Mouse (Mus musculus) intestine, postnatal 0 days (tissue): ENCODE data around the gene Mapkbp1. TPM values are rescaled to one million over a fixed set of nuclear protein-coding genes. Genes with fewer than 3 reads are reported as not detected.

ENCODE experiments used
- ATAC-seq: fragments of 200-750 bp; cut with Nextera tagmentation; 2 replicates; pipeline ENCODE4 v1.8.0; 2017; ENCODE audit warnings: mild to moderate bottlenecking, moderate TSS enrichment, moderate library complexity
- H3K27ac ChIP-seq: fragments of 300-500 bp; sonication (generic); 2 replicates; pipeline ENCODE4 v1.5.1; 2014; ENCODE audit warnings: mild to moderate bottlenecking, low read depth, low read length, moderate library complexity
- H3K27me3 ChIP-seq: fragments of 300-500 bp; sonication (generic); replicated peaks from 2 replicates; pipeline ENCODE4 v1.6.1; 2014; ENCODE audit warnings: low read length, mixed read lengths; ENCODE audit not compliant: control insufficient read depth, insufficient read depth
- H3K36me3 ChIP-seq: fragments of 300-500 bp; sonication (generic); 2 replicates; pipeline ENCODE4 v1.6.1; 2014; ENCODE audit warnings: mild to moderate bottlenecking, moderate library complexity; ENCODE audit not compliant: control insufficient read depth, insufficient read depth
- H3K4me1 ChIP-seq: fragments of 300-500 bp; sonication (generic); replicated peaks from 2 replicates; pipeline ENCODE4 v1.6.1; 2014; ENCODE audit warnings: antibody characterized with exemption, low read length, mixed read lengths; ENCODE audit not compliant: control insufficient read depth, insufficient read depth
- H3K4me2 ChIP-seq: fragments of 300-500 bp; sonication (generic); replicated peaks from 2 replicates; pipeline ENCODE4 v1.6.1; 2014; ENCODE audit warnings: low read depth, mild to moderate bottlenecking, moderate library complexity
- H3K4me3 ChIP-seq: fragments of 300-500 bp; sonication (generic); 2 replicates; pipeline ENCODE4 v1.5.1; 2014; ENCODE audit warnings: low read depth, low read length
- H3K9ac ChIP-seq: fragments of 300-500 bp; sonication (generic); 2 replicates; pipeline ENCODE4 v1.6.1; 2014; ENCODE audit warnings: mild to moderate bottlenecking, low read depth, low read length
- H3K9me3 ChIP-seq: fragments of 300-500 bp; sonication (generic); 2 replicates; pipeline ENCODE4 v1.6.1; 2016; ENCODE audit warnings: mixed run types; ENCODE audit not compliant: control insufficient read depth
- CTCF ChIP-seq: sonication (generic); IDR thresholded peaks from 2 replicates; pipeline ENCODE4 v1.5.1; 2016; ENCODE audit warnings: low read depth, mild to moderate bottlenecking, control low read depth, antibody characterized with exemption, moderate library complexity
- whole genome bisulfite sequencing: fragments of 180-500 bp; shearing (Covaris S2); extraction: QIAGEN DNeasy Blood & Tissue Kit; methylation state at CpG from one replicate; pipeline ENCODE4 v1.1.7; 2014; 5-methylcytosine and 5-hydroxymethylcytosine counted together
- microRNA-seq: library from miRNA; unstranded; fragments of <30 nt; microRNA quantifications from one replicate; pipeline ENCODE4, GENCODE M21; 2016
- polyA plus RNA-seq: library from polyadenylated mRNA; unstranded; fragments of >200 nt; fragmentation: Nextera tagmentation; extraction: Ambion mirVana; gene quantifications from 2 replicates; pipeline ENCODE4 v1.2.1, GENCODE M21; 2015

The Mapkbp1 gene
- polyA plus RNA-seq, 1 experiment from 2014 or later, result 1.5 TPM

- Histone ChIP-seq H3K4me2 (no peak overlapping the region), H3K27me3 (peaks cover 4% of the 10 kb centered on the region; the same call in 1 of the 2 replicates), H3K27ac (no peak overlapping the region), H3K4me3 (no peak overlapping the region), H3K36me3 (no peaks in the 10 kb centered on the region), H3K4me1 (no peaks in the 10 kb centered on the region; the same call in 1 of the 2 replicates), H3K9me3 (no peaks in the 10 kb centered on the region), H3K9ac (no peak overlapping the region)
- no peak for TF ChIP-seq CTCF
- WGBS, result 86% methylated on average over 4 of the region's 4 CpGs
- no peak for ATAC-seq
Observed at GRCm38 (mm10) chr2:120074096-120074495, 101.6 kb downstream of the Mapkbp1 start.

GRCm38 (mm10) chr2:120076076-120076705, 103.7 kb downstream of the Mapkbp1 start:
- peak; percentile 61 for ATAC-seq
- no peak overlapping the region for H3K27ac ChIP-seq
- H3K9ac ChIP-seq, result no peak overlapping the region
- H3K36me3 ChIP-seq, result no peaks in the 10 kb centered on the region
- H3K4me1 ChIP-seq, result no peaks in the 10 kb centered on the region
- peaks cover 4% of the 10 kb centered on the region; the same call in 1 of the 2 replicates for H3K27me3 ChIP-seq
- H3K4me3 ChIP-seq, result peak overlapping the region; percentile 26
- TF ChIP-seq CTCF, result peak; percentile 84
- WGBS, result 2% methylated on average over 36 of the region's 36 CpGs
- peak overlapping the region; percentile 66 for H3K4me2 ChIP-seq
- no peaks in the 10 kb centered on the region for H3K9me3 ChIP-seq

Small RNA genes lying within 50 kb of the gene (microRNA-seq; reads per million reads assigned to microRNA genes)
- not detected for gene Mir7665

Other genes starting within 250 kb of the Mapkbp1 start
- gene Itpka, start 230.4 kb upstream of the Mapkbp1 start, polyA plus RNA-seq, result 5.3 and 6.2 TPM in 2 replicates
- 1.5 and 1.6 TPM in 2 replicates for gene Ltk, start 212.3 kb upstream of the Mapkbp1 start, polyA plus RNA-seq
- gene Rpap1, start 185.2 kb upstream of the Mapkbp1 start, polyA plus RNA-seq, result 8.2 and 10.7 TPM in 2 replicates
- 4.5 and 5.6 TPM in 2 replicates for gene Tyro3, start 175.0 kb upstream of the Mapkbp1 start, polyA plus RNA-seq
- gene Mga, start 75.5 kb upstream of the Mapkbp1 start, polyA plus RNA-seq, result 8.9 and 11.2 TPM in 2 replicates
- 8.9 and 9.1 TPM in 2 replicates for gene Jmjd7, start 54.8 kb downstream of the Mapkbp1 start, polyA plus RNA-seq
- gene Gm28042, start 54.8 kb downstream of the Mapkbp1 start, polyA plus RNA-seq, result 1.3 TPM in 2 replicates
- gene Pla2g4b, start 60.7 kb downstream of the Mapkbp1 start, polyA plus RNA-seq, result 0.81 and 0.99 TPM in 2 replicates
- 70.0 and 74.9 TPM in 2 replicates for gene Ehd4, start 181.9 kb downstream of the Mapkbp1 start, polyA plus RNA-seq